Mouse (Mus musculus): ENCODE data around the gene Gm49396.

GRCm38 (mm10) chr7:30532931-30533330 lies 30.2 kb upstream of the Gm49396 start:
- TF ChIP-seq CTCF (IDR thresholded peaks at IDR 0.05; ENCODE audit: insufficient read depth, low read depth, low read length) (no peak), POLR2A (IDR thresholded peaks at IDR 0.05; ENCODE audit: insufficient read depth, low read depth, low read length) (no peak)

Data from olfactory bulb, adult 2 months (tissue).